Mouse (Mus musculus) bone marrow macrophage, adult 2 months (primary cell): ENCODE measurements around the gene Tbxas1.

ENCODE experiments used
- CTCF ChIP-seq: IDR thresholded peaks from 2 replicates; pipeline ENCODE4 v1.5.1; 2012; ENCODE audit warnings: low read depth, mild to moderate bottlenecking, low read length, moderate library complexity
- POLR2A ChIP-seq: IDR thresholded peaks from 2 replicates; pipeline ENCODE4 v1.6.1; 2012; ENCODE audit warnings: mild to moderate bottlenecking, low read depth, low read length, borderline replicate concordance

GRCm38 (mm10) chr6:38845117-38845516 lies 30.1 kb upstream of the Tbxas1 start:
- no peak for TF ChIP-seq CTCF
- no peak for TF ChIP-seq POLR2A
